Mouse (Mus musculus): ENCODE measurements at regions not wholly inside any gene's neighbourhood (a gene's known extent, or its start where the extent isn't known, plus 50 kb on each side); places are given as distances from the start of the nearest gene placed in this dataset.

- Histone ChIP-seq H3K4me3 (ENCODE audit: insufficient read depth, poor library complexity, severe bottlenecking) (no peak overlapping the region), H3K79me2 (ENCODE audit: control insufficient read depth, insufficient read depth) (no peaks in the 10 kb centered on the region), H3K27me3 (ENCODE audit: control insufficient read depth, insufficient read depth, insufficient read length) (no peaks in the 10 kb centered on the region), H3ac (ENCODE audit: control insufficient read depth, insufficient read length, low read depth) (no peak overlapping the region), H3K79me3 (ENCODE audit: low read depth) (no peaks in the 10 kb centered on the region), H3K36me3 (ENCODE audit: control insufficient read depth, insufficient read depth) (no peaks in the 10 kb centered on the region)
- TF ChIP-seq CEBPB (IDR thresholded peaks at IDR 0.05; ENCODE audit: low read depth) = no peak
- TF ChIP-seq CTCF (IDR thresholded peaks at IDR 0.05; ENCODE audit: control insufficient read depth, insufficient read depth, insufficient read length) = no peak
- TF ChIP-seq FOSL1 (IDR thresholded peaks at IDR 0.05; ENCODE audit: insufficient read depth, low read length, poor library complexity, severe bottlenecking) = no peak
- no peak for TF ChIP-seq MYOD1 (IDR thresholded peaks at IDR 0.05; ENCODE audit: control insufficient read depth, insufficient read length, low read depth)
- no peak for TF ChIP-seq MAX (IDR thresholded peaks at IDR 0.05)
- no peak for TF ChIP-seq USF1 (IDR thresholded peaks at IDR 0.05; ENCODE audit: low read depth)
Observed at GRCm38 (mm10) chr12:21492549-21493291, 75.3 kb upstream of the Ywhaq start.

GRCm38 (mm10) chr12:21481644-21482043 is 64.2 kb upstream of the Ywhaq start:
- Histone ChIP-seq H3ac (ENCODE audit: control insufficient read depth, insufficient read length, low read depth) (no peak overlapping the region), H3K4me3 (ENCODE audit: insufficient read depth, poor library complexity, severe bottlenecking) (no peak overlapping the region), H3K79me3 (ENCODE audit: low read depth) (no peaks in the 10 kb centered on the region), H3K27me3 (ENCODE audit: control insufficient read depth, insufficient read depth, insufficient read length) (no peaks in the 10 kb centered on the region), H3K79me2 (ENCODE audit: control insufficient read depth, insufficient read depth) (no peaks in the 10 kb centered on the region), H3K36me3 (ENCODE audit: control insufficient read depth, insufficient read depth) (no peaks in the 10 kb centered on the region)
- no peak for TF ChIP-seq MYOD1 (IDR thresholded peaks at IDR 0.05; ENCODE audit: control insufficient read depth, insufficient read length, low read depth)
- TF ChIP-seq MAX (IDR thresholded peaks at IDR 0.05) = no peak
- TF ChIP-seq USF1 (IDR thresholded peaks at IDR 0.05; ENCODE audit: low read depth) = no peak
- TF ChIP-seq CTCF (IDR thresholded peaks at IDR 0.05; ENCODE audit: control insufficient read depth, insufficient read depth, insufficient read length) = no peak
- TF ChIP-seq FOSL1 (IDR thresholded peaks at IDR 0.05; ENCODE audit: insufficient read depth, low read length, poor library complexity, severe bottlenecking) = no peak
- no peak for TF ChIP-seq MYOG (IDR thresholded peaks at IDR 0.05; ENCODE audit: control insufficient read depth, extremely low read depth, insufficient read length)
- no peak for TF ChIP-seq CEBPB (IDR thresholded peaks at IDR 0.05; ENCODE audit: low read depth)

- Histone ChIP-seq H3K79me3 (ENCODE audit: low read depth) (no peaks in the 10 kb centered on the region), H3ac (ENCODE audit: control insufficient read depth, insufficient read length, low read depth) (no peak overlapping the region), H3K79me2 (ENCODE audit: control insufficient read depth, insufficient read depth) (no peaks in the 10 kb centered on the region), H3K4me3 (ENCODE audit: insufficient read depth, poor library complexity, severe bottlenecking) (no peak overlapping the region), H3K36me3 (ENCODE audit: control insufficient read depth, insufficient read depth) (no peaks in the 10 kb centered on the region), H3K27me3 (ENCODE audit: control insufficient read depth, insufficient read depth, insufficient read length) (no peaks in the 10 kb centered on the region)
- TF ChIP-seq USF1 (IDR thresholded peaks at IDR 0.05; ENCODE audit: low read depth) = no peak
- no peak for TF ChIP-seq MYOD1 (IDR thresholded peaks at IDR 0.05; ENCODE audit: control insufficient read depth, insufficient read length, low read depth)
Observed at GRCm38 (mm10) chr12:21480226-21480625, 62.8 kb upstream of the Ywhaq start.

- TF ChIP-seq CEBPB (IDR thresholded peaks at IDR 0.05; ENCODE audit: low read depth) = no peak
- no peak for TF ChIP-seq FOSL1 (IDR thresholded peaks at IDR 0.05; ENCODE audit: insufficient read depth, low read length, poor library complexity, severe bottlenecking)
- TF ChIP-seq MYOG (IDR thresholded peaks at IDR 0.05; ENCODE audit: control insufficient read depth, extremely low read depth, insufficient read length) = no peak
- no peak for TF ChIP-seq USF1 (IDR thresholded peaks at IDR 0.05; ENCODE audit: low read depth)
- no peak for TF ChIP-seq MYOD1 (IDR thresholded peaks at IDR 0.05; ENCODE audit: control insufficient read depth, insufficient read length, low read depth)
- TF ChIP-seq CTCF (IDR thresholded peaks at IDR 0.05; ENCODE audit: control insufficient read depth, insufficient read depth, insufficient read length) = no peak
- no peak for TF ChIP-seq MAX (IDR thresholded peaks at IDR 0.05)
- Histone ChIP-seq H3ac (ENCODE audit: control insufficient read depth, insufficient read length, low read depth) (no peak overlapping the region), H3K36me3 (ENCODE audit: control insufficient read depth, insufficient read depth) (no peaks in the 10 kb centered on the region), H3K4me3 (ENCODE audit: insufficient read depth, poor library complexity, severe bottlenecking) (no peak overlapping the region), H3K27me3 (ENCODE audit: control insufficient read depth, insufficient read depth, insufficient read length) (no peaks in the 10 kb centered on the region), H3K79me3 (ENCODE audit: low read depth) (no peaks in the 10 kb centered on the region), H3K79me2 (ENCODE audit: control insufficient read depth, insufficient read depth) (no peaks in the 10 kb centered on the region)
Observed at GRCm38 (mm10) chr12:21479251-21479650, 61.8 kb upstream of the Ywhaq start.

- TF ChIP-seq USF1 (IDR thresholded peaks at IDR 0.05; ENCODE audit: low read depth) (no peak), MYOD1 (IDR thresholded peaks at IDR 0.05; ENCODE audit: control insufficient read depth, insufficient read length, low read depth) (no peak), CTCF (IDR thresholded peaks at IDR 0.05; ENCODE audit: control insufficient read depth, insufficient read depth, insufficient read length) (no peak), MYOG (IDR thresholded peaks at IDR 0.05; ENCODE audit: control insufficient read depth, extremely low read depth, insufficient read length) (no peak)
- Histone ChIP-seq H3K4me3 (ENCODE audit: insufficient read depth, poor library complexity, severe bottlenecking) (no peak overlapping the region), H3K79me2 (ENCODE audit: control insufficient read depth, insufficient read depth) (no peaks in the 10 kb centered on the region), H3ac (ENCODE audit: control insufficient read depth, insufficient read length, low read depth) (no peak overlapping the region), H3K36me3 (ENCODE audit: control insufficient read depth, insufficient read depth) (no peaks in the 10 kb centered on the region), H3K27me3 (ENCODE audit: control insufficient read depth, insufficient read depth, insufficient read length) (no peaks in the 10 kb centered on the region), H3K79me3 (ENCODE audit: low read depth) (no peaks in the 10 kb centered on the region)
Observed at GRCm38 (mm10) chr12:21476516-21476915, 59.1 kb upstream of the Ywhaq start.

Data from C2C12 (cell line).